Mouse (Mus musculus) heart, embryonic 12.5 days (tissue): ENCODE results near the gene Zan. TPM values are rescaled to one million over a fixed set of nuclear protein-coding genes. Genes with fewer than 3 reads are reported as not detected.
A peak's percentile ranks its signal among the peaks of the same experiment; 100 is the strongest.

Experiments used
- ATAC-seq: fragments of 200-750 bp; cut with Nextera tagmentation; 2 replicates; pipeline ENCODE4 v1.8.0; 2017; ENCODE audit warnings: moderate TSS enrichment, moderate library complexity; ENCODE audit not compliant: insufficient number of reproducible peaks, low FRiP score
- H3K27ac ChIP-seq: fragments of 300-500 bp; sonication (generic); 2 replicates; pipeline ENCODE4 v1.5.1; 2016; ENCODE audit warnings: mild to moderate bottlenecking, moderate library complexity; ENCODE audit not compliant: poor library complexity, severe bottlenecking
- H3K27me3 ChIP-seq: fragments of 300-500 bp; sonication (generic); replicated peaks from 2 replicates; pipeline ENCODE4 v1.6.1; 2016; ENCODE audit warnings: mild to moderate bottlenecking, moderate library complexity
- H3K36me3 ChIP-seq: fragments of 300-500 bp; sonication (generic); 2 replicates; pipeline ENCODE4 v1.6.1; 2016; ENCODE audit warnings: mild to moderate bottlenecking, moderate library complexity
- H3K4me1 ChIP-seq: fragments of 300-500 bp; sonication (generic); replicated peaks from 2 replicates; pipeline ENCODE4 v1.6.1; 2016; ENCODE audit warnings: mild to moderate bottlenecking
- H3K4me2 ChIP-seq: fragments of 300-500 bp; sonication (generic); 2 replicates; pipeline ENCODE4 v1.6.1; 2016; ENCODE audit warnings: mild to moderate bottlenecking, moderate library complexity
- H3K4me3 ChIP-seq: fragments of 300-500 bp; sonication (generic); 2 replicates; pipeline ENCODE4 v1.5.1; 2016; ENCODE audit warnings: mild to moderate bottlenecking
- H3K9ac ChIP-seq: fragments of 300-500 bp; sonication (generic); 2 replicates; pipeline ENCODE4 v1.6.1; 2016; ENCODE audit warnings: mild to moderate bottlenecking, moderate library complexity
- H3K9me3 ChIP-seq: fragments of 300-500 bp; sonication (generic); replicated peaks from 2 replicates; pipeline ENCODE4 v1.6.1; 2016; ENCODE audit warnings: mild to moderate bottlenecking, moderate library complexity
- WGBS: fragments of 180-500 bp; shearing (Covaris S2); methylation state at CpG from one replicate; pipeline ENCODE4 v1.1.7; 2016; 5-methylcytosine and 5-hydroxymethylcytosine counted together
- polyA plus RNA-seq: library from polyadenylated mRNA; unstranded; fragments of >200 nt; fragmentation: Nextera tagmentation; extraction: Ambion mirVana; gene quantifications from 2 replicates; pipeline ENCODE4 v1.2.1, GENCODE M21; 2016

The Zan gene
- polyA plus RNA-seq, 1 experiment from 2014 or later: 0.04 TPM

DNA sequence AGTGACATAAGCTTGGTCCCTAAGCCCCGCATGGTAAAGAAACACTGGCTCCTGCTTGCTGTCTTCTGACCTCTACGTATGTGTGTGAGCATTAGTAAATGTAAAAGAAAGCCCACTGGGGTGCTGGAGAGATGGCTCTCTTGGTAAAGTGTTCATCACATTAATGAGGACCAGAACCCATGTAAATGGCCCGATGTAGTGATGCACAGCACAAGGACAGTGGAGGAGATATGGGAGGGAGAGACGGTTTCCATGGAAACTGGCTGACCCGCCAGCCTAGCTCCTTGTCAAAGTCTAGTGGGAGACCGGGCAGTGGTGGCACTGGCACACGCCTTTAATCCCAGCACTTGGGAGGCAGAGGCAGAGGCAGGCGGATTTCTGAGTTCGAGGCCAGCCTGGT lies 100.1 kb downstream of the Zan start:
- no peak overlapping the region for H3K9ac ChIP-seq
- no peaks in the 10 kb centered on the region for H3K27me3 ChIP-seq
- no peak overlapping the region for H3K4me2 ChIP-seq
- no peak for ATAC-seq
- H3K4me3 ChIP-seq: no peak overlapping the region
- peaks cover 40% of the 10 kb centered on the region for H3K36me3 ChIP-seq
- no peak overlapping the region for H3K27ac ChIP-seq
- 50% methylated on average over 9 of the region's 9 CpGs for WGBS
- H3K9me3 ChIP-seq: no peaks in the 10 kb centered on the region
- H3K4me1 ChIP-seq: peaks cover 28% of the 10 kb centered on the region

- Histone ChIP-seq H3K27ac (0 out of 2 replicates have a peak overlapping the region, but pooled peaks have one; percentile 3), H3K4me1 (peaks cover 28% of the 10 kb centered on the region), H3K4me2 (no peak overlapping the region), H3K36me3 (peaks cover 46% of the 10 kb centered on the region), H3K27me3 (no peaks in the 10 kb centered on the region), H3K9ac (no peak overlapping the region), H3K9me3 (no peaks in the 10 kb centered on the region), H3K4me3 (no peak overlapping the region)
- ATAC-seq: 0 out of 2 replicates have a peak, but pooled peaks have one; percentile 3
- 51% methylated on average over 7 of the region's 7 CpGs for WGBS
Observed at GRCm38 (mm10) chr5:137376198-137376597, 100.7 kb downstream of the Zan start.

- Histone ChIP-seq H3K36me3 (peaks cover 51% of the 10 kb centered on the region), H3K4me3 (no peak overlapping the region), H3K9ac (no peak overlapping the region), H3K9me3 (no peaks in the 10 kb centered on the region), H3K4me2 (no peak overlapping the region), H3K27me3 (no peaks in the 10 kb centered on the region), H3K27ac (0 out of 2 replicates have a peak overlapping the region, but pooled peaks have one; percentile 18), H3K4me1 (peaks cover 28% of the 10 kb centered on the region)
- 19% methylated on average over 2 of the region's 2 CpGs for WGBS
- ATAC-seq: peak; percentile 30; the same call in 1 of the 2 replicates
Observed at GRCm38 (mm10) chr5:137375627-137376026, 101.2 kb downstream of the Zan start.

- 75% methylated on average over 4 of the region's 4 CpGs for WGBS
- Histone ChIP-seq H3K27me3 (no peaks in the 10 kb centered on the region), H3K9me3 (no peaks in the 10 kb centered on the region), H3K4me3 (no peak overlapping the region), H3K4me1 (peaks cover 28% of the 10 kb centered on the region), H3K27ac (0 out of 2 replicates have a peak overlapping the region, but pooled peaks have one; percentile 18), H3K9ac (0 out of 2 replicates have a peak overlapping the region, but pooled peaks have one; percentile 21), H3K4me2 (no peak overlapping the region), H3K36me3 (peaks cover 61% of the 10 kb centered on the region)
- ATAC-seq: no peak
Observed at GRCm38 (mm10) chr5:137374521-137375080, 102.3 kb downstream of the Zan start.

DNA sequence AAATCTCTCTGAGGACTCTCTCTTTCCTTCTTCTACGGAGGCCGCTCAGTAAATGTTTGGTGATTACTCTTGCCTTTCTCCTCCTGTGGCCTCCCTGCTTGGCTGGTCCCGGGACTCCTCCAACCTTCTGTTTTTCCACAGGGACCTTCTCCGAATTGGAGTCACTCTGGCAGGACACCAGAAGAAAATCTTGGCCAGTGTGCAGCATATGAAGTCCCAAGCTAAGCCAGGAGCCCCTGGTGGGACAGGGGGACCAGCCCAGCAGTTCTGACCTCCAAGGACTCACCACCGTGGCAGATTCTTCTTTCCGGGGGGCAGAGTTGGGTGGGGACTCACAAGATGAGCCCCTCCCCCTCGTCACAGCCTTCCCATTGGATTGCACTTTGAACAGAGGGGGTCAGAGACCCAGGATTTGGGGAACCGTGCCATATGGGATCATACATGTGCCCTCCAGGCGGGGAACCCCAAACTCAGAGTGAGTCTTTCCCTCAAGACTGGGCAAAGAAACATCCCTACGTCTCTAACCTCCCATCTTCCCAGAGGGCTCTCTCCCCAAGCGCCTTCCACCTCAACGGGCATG lies 103.4 kb downstream of the Zan start:
- no peak for ATAC-seq
- WGBS: 80% methylated on average over 12 of the region's 12 CpGs
- H3K9me3 ChIP-seq: no peaks in the 10 kb centered on the region
- peaks cover 73% of the 10 kb centered on the region for H3K36me3 ChIP-seq
- H3K4me3 ChIP-seq: no peak overlapping the region
- no peaks in the 10 kb centered on the region for H3K27me3 ChIP-seq
- H3K9ac ChIP-seq: no peak overlapping the region
- no peak overlapping the region for H3K4me2 ChIP-seq
- peaks cover 28% of the 10 kb centered on the region for H3K4me1 ChIP-seq
- H3K27ac ChIP-seq: no peak overlapping the region

GRCm38 (mm10) chr5:137369665-137370064 lies 107.2 kb downstream of the Zan start:
- Histone ChIP-seq H3K4me3 (no peak overlapping the region), H3K9me3 (no peaks in the 10 kb centered on the region), H3K27ac (no peak overlapping the region), H3K4me2 (no peak overlapping the region), H3K36me3 (peaks cover 99% of the 10 kb centered on the region), H3K27me3 (no peaks in the 10 kb centered on the region), H3K9ac (no peak overlapping the region), H3K4me1 (0 out of 2 replicates have a peak, but pooled peaks cover 2% of the 10 kb centered on the region)
- 95% methylated on average over 11 of the region's 11 CpGs for WGBS
- no peak for ATAC-seq

GRCm38 (mm10) chr5:137358382-137358781 lies 118.5 kb downstream of the Zan start:
- Histone ChIP-seq H3K4me2 (no peak overlapping the region), H3K27ac (no peak overlapping the region), H3K9me3 (no peaks in the 10 kb centered on the region), H3K36me3 (peaks cover 96% of the 10 kb centered on the region), H3K4me1 (peaks cover 9% of the 10 kb centered on the region), H3K27me3 (no peaks in the 10 kb centered on the region), H3K4me3 (no peak overlapping the region), H3K9ac (no peak overlapping the region)
- 42% methylated on average over 7 of the region's 7 CpGs for WGBS
- ATAC-seq: no peak

DNA sequence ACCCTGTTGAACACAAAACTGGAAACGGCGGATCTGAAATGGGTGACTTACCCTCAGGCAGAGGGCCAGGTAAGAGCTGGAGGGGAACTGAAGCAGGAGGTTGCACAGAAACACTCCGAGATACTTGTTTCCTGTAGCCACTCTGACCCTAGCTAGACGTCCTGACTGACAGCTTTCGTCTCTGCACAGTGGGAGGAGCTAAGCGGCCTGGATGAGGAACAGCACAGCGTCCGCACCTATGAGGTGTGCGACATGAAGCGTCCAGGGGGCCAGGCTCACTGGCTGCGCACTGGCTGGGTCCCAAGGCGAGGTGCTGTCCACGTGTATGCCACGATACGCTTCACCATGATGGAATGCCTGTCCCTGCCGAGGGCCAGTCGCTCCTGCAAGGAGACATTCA lies 122.8 kb downstream of the Zan start:
- no peak overlapping the region for H3K9ac ChIP-seq
- no peaks in the 10 kb centered on the region for H3K9me3 ChIP-seq
- WGBS: 78% methylated on average over 17 of the region's 17 CpGs
- no peak overlapping the region for H3K27ac ChIP-seq
- peaks cover 58% of the 10 kb centered on the region for H3K36me3 ChIP-seq
- H3K4me3 ChIP-seq: peak overlapping the region; percentile 6; the same call in 1 of the 2 replicates
- peak overlapping the region; percentile 43 for H3K4me2 ChIP-seq
- H3K27me3 ChIP-seq: no peaks in the 10 kb centered on the region
- peaks cover 33% of the 10 kb centered on the region for H3K4me1 ChIP-seq
- no peak for ATAC-seq

DNA sequence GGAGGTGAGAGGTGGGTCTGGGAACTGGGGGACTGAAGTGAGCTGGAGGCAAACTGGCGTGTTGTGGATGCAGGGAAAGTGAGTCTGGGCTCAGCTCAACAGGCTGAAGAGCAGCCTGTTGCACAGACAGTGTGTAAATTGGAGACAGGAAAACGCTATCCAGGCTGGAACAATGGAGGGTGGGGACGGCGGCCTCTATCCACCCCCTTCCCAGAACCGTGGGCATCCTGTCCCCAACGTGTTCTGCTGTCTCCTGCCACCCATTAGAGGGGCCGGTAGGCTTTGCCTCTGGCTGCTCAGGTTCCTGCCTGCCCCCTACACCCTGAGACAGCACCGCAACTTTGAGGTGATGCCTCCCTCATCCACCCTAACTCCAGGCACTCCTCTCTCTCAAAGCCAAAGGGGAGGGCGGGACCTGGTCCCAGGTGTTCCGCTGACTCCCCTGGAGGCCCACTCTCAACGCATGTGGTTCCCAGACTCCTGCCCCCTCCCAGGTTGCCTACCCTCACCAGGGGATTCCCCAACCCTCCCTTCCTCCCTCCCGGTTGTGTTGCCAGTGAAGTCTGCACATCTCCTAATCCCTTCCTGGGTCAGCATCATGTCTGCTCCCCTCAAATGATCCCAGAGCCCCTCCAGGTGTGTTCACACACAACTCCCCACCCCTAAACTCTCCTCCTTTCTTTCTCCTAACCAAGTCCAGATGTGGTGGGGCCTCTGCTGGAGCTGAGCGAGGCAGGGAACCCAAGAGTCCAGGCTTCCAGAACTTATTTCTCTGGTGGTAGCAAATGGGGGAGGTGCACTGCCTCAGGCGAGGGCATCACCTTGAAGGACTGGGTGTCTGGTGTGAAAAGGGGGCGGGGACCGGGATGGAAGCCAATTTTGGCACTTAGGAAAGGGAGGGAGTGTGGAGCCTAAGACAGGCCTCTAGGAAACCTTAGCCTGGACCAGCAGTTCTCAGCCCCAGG lies 124.6 kb downstream of the Zan start:
- Histone ChIP-seq H3K4me3 (peak overlapping the region; percentile 83), H3K27me3 (no peaks in the 10 kb centered on the region), H3K9me3 (no peaks in the 10 kb centered on the region), H3K9ac (peak overlapping the region; percentile 96), H3K4me1 (peaks cover 46% of the 10 kb centered on the region), H3K36me3 (peaks cover 40% of the 10 kb centered on the region), H3K27ac (peak overlapping the region; percentile 95), H3K4me2 (peak overlapping the region; percentile 94)
- WGBS: 12% methylated on average over 16 of the region's 16 CpGs
- no peak for ATAC-seq

GRCm38 (mm10) chr5:137351394-137351793 lies 125.5 kb downstream of the Zan start:
- Histone ChIP-seq H3K4me1 (peaks cover 50% of the 10 kb centered on the region), H3K27me3 (no peaks in the 10 kb centered on the region)
- ATAC-seq: no peak

GRCm38 (mm10) chr5:137351058-137351380 lies 125.8 kb downstream of the Zan start:
- ATAC-seq: no peak
- peak overlapping the region; percentile 95 for H3K27ac ChIP-seq
- peak overlapping the region; percentile 96 for H3K9ac ChIP-seq
- H3K9me3 ChIP-seq: no peaks in the 10 kb centered on the region
- H3K4me1 ChIP-seq: peaks cover 52% of the 10 kb centered on the region
- peak overlapping the region; percentile 83 for H3K4me3 ChIP-seq
- H3K27me3 ChIP-seq: no peaks in the 10 kb centered on the region
- peaks cover 29% of the 10 kb centered on the region for H3K36me3 ChIP-seq
- WGBS: 3% methylated on average over 8 of the region's 8 CpGs
- H3K4me2 ChIP-seq: peak overlapping the region; percentile 94

More at GRCm38 (mm10) chr5:137351394-137351793, 125.5 kb downstream of the Zan start:
- Histone ChIP-seq H3K27ac (peak overlapping the region; percentile 95), H3K4me3 (peak overlapping the region; percentile 83), H3K36me3 (peaks cover 32% of the 10 kb centered on the region), H3K9me3 (no peaks in the 10 kb centered on the region), H3K4me2 (peak overlapping the region; percentile 94), H3K9ac (peak overlapping the region; percentile 96)
- WGBS: 23% methylated on average over 4 of the region's 4 CpGs
